Mouse (Mus musculus): ENCODE results near the gene Hs3st6. TPM values are rescaled to one million over a fixed set of nuclear protein-coding genes. Genes with fewer than 3 reads are reported as not detected.

The Hs3st6 gene
- not detected in 4 replicates for total RNA-seq (2023; ENCODE audit: inconsistent age)

GRCm38 (mm10) chr17:24752415-24753394 lies at the start of gene Hs3st6:
TSS of gene Hs3st6 (plus strand) at chr17:24752988.

GRCm38 (mm10) chr17:24706982-24707800 lies 45.6 kb upstream of the Hs3st6 start, which contains the start of gene Tbl3:
TSS of gene Tbl3 (minus strand) at chr17:24707660.

GRCm38 (mm10) chr17:24717943-24718342 lies 34.8 kb upstream of the Hs3st6 start, which contains the start of the genes Rnf151 and Rps2:
TSS of gene Rnf151 (minus strand) at chr17:24718063.
TSS of gene Rps2 (plus strand) at chr17:24718116.

GRCm38 (mm10) chr17:24724184-24724583 lies 28.6 kb upstream of the Hs3st6 start, which contains the start of gene Ndufb10:
TSS of gene Ndufb10 (minus strand) at chr17:24724478.

GRCm38 (mm10) chr17:24727618-24728017 lies 25.2 kb upstream of the Hs3st6 start, which contains the start of gene Rpl3l:
TSS of gene Rpl3l (plus strand) at chr17:24727820.

GRCm38 (mm10) chr17:24736330-24737051 lies 16.3 kb upstream of the Hs3st6 start, which contains the start of gene Msrb1:
TSS of gene Msrb1 (plus strand) at chr17:24736642.

DNA sequence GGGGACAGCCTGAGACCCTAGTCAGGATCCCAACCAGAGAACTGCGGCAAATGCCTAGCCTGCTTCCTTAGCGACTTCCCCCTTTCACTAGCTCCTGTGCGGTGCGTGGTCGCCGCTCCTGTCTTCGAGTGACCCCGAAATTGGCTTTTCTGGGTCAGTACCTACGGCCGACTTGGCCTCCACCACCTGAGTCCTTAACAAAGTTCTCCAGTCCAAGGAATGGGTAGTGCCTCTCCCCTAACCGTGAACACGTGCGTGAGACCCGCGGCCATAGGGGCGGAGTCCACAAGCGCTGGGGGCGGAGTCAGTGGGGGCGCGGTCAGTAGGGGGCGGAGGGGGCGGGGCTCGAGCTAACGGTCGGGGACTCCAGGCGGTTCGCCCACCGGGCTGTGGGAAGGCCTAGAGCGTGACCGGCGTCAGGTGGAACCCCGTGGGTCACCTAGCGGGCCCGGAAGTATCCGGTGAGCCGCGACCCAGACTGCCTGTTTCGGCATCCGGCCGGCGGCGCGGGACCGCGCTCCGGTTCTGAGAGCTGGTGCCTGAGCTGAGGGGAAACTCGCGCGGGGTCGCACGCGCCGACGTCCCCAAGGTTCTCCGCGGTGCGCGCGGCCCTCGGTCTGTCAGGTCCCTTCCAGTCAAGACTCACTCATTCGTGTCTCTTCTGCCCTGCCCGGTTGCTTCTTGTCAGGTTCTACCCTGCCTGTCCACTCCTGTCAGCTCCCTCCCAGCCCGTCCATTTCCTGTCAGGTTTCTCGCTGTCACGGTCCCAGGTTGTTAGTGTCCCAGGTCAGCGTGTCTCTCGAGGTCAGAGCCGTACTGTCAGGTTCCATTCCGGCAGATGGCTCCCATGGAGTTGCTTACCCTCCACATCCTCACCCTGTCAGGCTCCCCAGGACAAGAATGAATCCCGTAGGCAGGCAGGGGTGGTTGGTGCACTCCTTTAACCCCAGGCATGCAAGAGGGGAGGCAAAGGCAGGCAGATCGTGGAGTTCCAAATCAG lies 51.5 kb downstream of the Hs3st6 start, which contains the start of gene Meiob:
Meiob (plus strand) TSS at position 338 of the 1,000 bp plus-strand sequence.

Other genes starting within 250 kb of the Hs3st6 start
- gene Traf7, start 225.1 kb upstream of the Hs3st6 start, total RNA-seq (2023; ENCODE audit: inconsistent age), result 201 to 215 TPM (median 211 TPM) in 4 replicates
- 1.0 to 1.9 TPM (median 1.2 TPM) in 4 replicates for gene Rab26, start 218.8 kb upstream of the Hs3st6 start, total RNA-seq (2023; ENCODE audit: inconsistent age)
- 71.1 to 75.5 TPM (median 72.5 TPM) in 4 replicates for gene Pkd1, start 203.2 kb upstream of the Hs3st6 start, total RNA-seq (2023; ENCODE audit: inconsistent age)
- 84.9 to 110 TPM (median 98.3 TPM) in 4 replicates for gene Tsc2, start 120.4 kb upstream of the Hs3st6 start, total RNA-seq (2023; ENCODE audit: inconsistent age)
- 2.8 to 11.3 TPM (median 4.9 TPM) in 4 replicates for gene Nthl1, start 120.3 kb upstream of the Hs3st6 start, total RNA-seq (2023; ENCODE audit: inconsistent age)
- 0.48 to 0.51 TPM in 2 of 4 replicates, not detected in the others for gene Slc9a3r2, start 102.7 kb upstream of the Hs3st6 start, total RNA-seq (2023; ENCODE audit: inconsistent age)
- not detected in 4 replicates for gene Npw, start 94.5 kb upstream of the Hs3st6 start, total RNA-seq (2023; ENCODE audit: inconsistent age)
- gene Zfp598, start 83.3 kb upstream of the Hs3st6 start, total RNA-seq (2023; ENCODE audit: inconsistent age), result 52.7 to 59.6 TPM (median 57.9 TPM) in 4 replicates
- not detected in 4 replicates for gene Syngr3, start 63.0 kb upstream of the Hs3st6 start, total RNA-seq (2023; ENCODE audit: inconsistent age)
- 16.9 to 18.7 TPM (median 18.1 TPM) in 4 replicates for gene Gfer, start 56.8 kb upstream of the Hs3st6 start, total RNA-seq (2023; ENCODE audit: inconsistent age)
- 7.7 to 11.6 TPM (median 8.4 TPM) in 4 replicates for gene Noxo1, start 56.8 kb upstream of the Hs3st6 start, total RNA-seq (2023; ENCODE audit: inconsistent age)
- 31.4 to 36.1 TPM (median 33.4 TPM) in 4 replicates for gene Tbl3, start 45.3 kb upstream of the Hs3st6 start, total RNA-seq (2023; ENCODE audit: inconsistent age)
- 0.78 TPM in 1 of 4 replicates, not detected in the others for gene Rnf151, start 34.9 kb upstream of the Hs3st6 start, total RNA-seq (2023; ENCODE audit: inconsistent age)
- 1,210 to 1,288 TPM (median 1,234 TPM) in 4 replicates for gene Rps2, start 34.9 kb upstream of the Hs3st6 start, total RNA-seq (2023; ENCODE audit: inconsistent age)
- 71.7 to 80.7 TPM (median 73.5 TPM) in 4 replicates for gene Ndufb10, start 28.5 kb upstream of the Hs3st6 start, total RNA-seq (2023; ENCODE audit: inconsistent age)
- gene Rpl3l, start 25.2 kb upstream of the Hs3st6 start, total RNA-seq (2023; ENCODE audit: inconsistent age), result not detected in 4 replicates
- 29.6 to 37.8 TPM (median 32.9 TPM) in 4 replicates for gene Msrb1, start 16.3 kb upstream of the Hs3st6 start, total RNA-seq (2023; ENCODE audit: inconsistent age)
- not detected in 4 replicates for gene Meiob, start 51.3 kb downstream of the Hs3st6 start, total RNA-seq (2023; ENCODE audit: inconsistent age)
- gene Hagh, start 87.2 kb downstream of the Hs3st6 start, total RNA-seq (2023; ENCODE audit: inconsistent age), result 27.5 to 30.3 TPM (median 27.9 TPM) in 4 replicates
- gene Fahd1, start 97.4 kb downstream of the Hs3st6 start, total RNA-seq (2023; ENCODE audit: inconsistent age), result 2.0 to 2.5 TPM (median 2.2 TPM) in 4 replicates
- 0.54 to 1.4 TPM (median 0.66 TPM) in 3 of 4 replicates, not detected in the other for gene Igfals, start 113.0 kb downstream of the Hs3st6 start, total RNA-seq (2023; ENCODE audit: inconsistent age)
- 54.8 to 67.5 TPM (median 67.0 TPM) in 4 replicates for gene Nubp2, start 133.4 kb downstream of the Hs3st6 start, total RNA-seq (2023; ENCODE audit: inconsistent age)
- gene Spsb3, start 133.7 kb downstream of the Hs3st6 start, total RNA-seq (2023; ENCODE audit: inconsistent age), result 26.0 to 31.7 TPM (median 30.6 TPM) in 4 replicates
- gene Eme2, start 142.1 kb downstream of the Hs3st6 start, total RNA-seq (2023; ENCODE audit: inconsistent age), result 65.6 to 76.2 TPM (median 68.2 TPM) in 4 replicates
- 26.8 to 35.6 TPM (median 29.2 TPM) in 4 replicates for gene Mrps34, start 142.1 kb downstream of the Hs3st6 start, total RNA-seq (2023; ENCODE audit: inconsistent age)
- gene Nme3, start 143.5 kb downstream of the Hs3st6 start, total RNA-seq (2023; ENCODE audit: inconsistent age), result 23.0 to 37.2 TPM (median 27.7 TPM) in 4 replicates
- gene Mapk8ip3, start 184.0 kb downstream of the Hs3st6 start, total RNA-seq (2023; ENCODE audit: inconsistent age), result 200 to 220 TPM (median 218 TPM) in 4 replicates
- gene Jpt2, start 207.7 kb downstream of the Hs3st6 start, total RNA-seq (2023; ENCODE audit: inconsistent age), result 28.7 to 38.2 TPM (median 33.4 TPM) in 4 replicates

Data from B cell, adult (primary cell).